Mouse (Mus musculus) thymus, adult 2 months (tissue): ENCODE results near the gene Raet1d. TPM values are rescaled to one million over a fixed set of nuclear protein-coding genes. Genes with fewer than 3 reads are reported as not detected.
"Not testable (repeated sequence)": the region's sequence is repeated elsewhere in the genome, so short reads cannot be mapped to it uniquely, and the experiment has no call there.

ENCODE experiments used
- DNase-seq: peaks from one replicate; pipeline ENCODE4 v3.0.0; 2021
- H3K27ac ChIP-seq: fragments of 200-500 bp; 2 replicates; pipeline ENCODE4 v1.5.1; 2012; ENCODE audit warnings: low read length, control low read depth; ENCODE audit not compliant: control insufficient read depth, insufficient read depth
- H3K27me3 ChIP-seq: fragments of 200-500 bp; 2 replicates; pipeline ENCODE4 v1.6.1; 2012; ENCODE audit warnings: mild to moderate bottlenecking, low read length, moderate library complexity, mixed read lengths; ENCODE audit not compliant: control insufficient read depth, insufficient read depth
- H3K36me3 ChIP-seq: fragments of 200-500 bp; 2 replicates; pipeline ENCODE4 v1.6.1; 2012; ENCODE audit warnings: mild to moderate bottlenecking, low read length, moderate library complexity; ENCODE audit not compliant: control insufficient read depth, insufficient read depth
- H3K4me1 ChIP-seq: fragments of 200-500 bp; replicated peaks from 2 replicates; pipeline ENCODE4 v1.6.1; 2012; ENCODE audit warnings: low read length; ENCODE audit not compliant: control insufficient read depth, insufficient read depth
- H3K4me3 ChIP-seq: fragments of 200-500 bp; 2 replicates; pipeline ENCODE4 v1.5.1; 2012; ENCODE audit warnings: mild to moderate bottlenecking, low read length, control low read depth, moderate library complexity; ENCODE audit not compliant: control insufficient read depth, insufficient read depth
- CTCF ChIP-seq: fragments of 200-500 bp; IDR thresholded peaks from 2 replicates; pipeline ENCODE4 v1.5.1; 2012; ENCODE audit warnings: mild to moderate bottlenecking, control low read depth, low read length, moderate library complexity, borderline replicate concordance; ENCODE audit not compliant: control insufficient read depth, poor library complexity, insufficient read depth; ENCODE audit errors: extremely low read depth
- POLR2A ChIP-seq: fragments of 200-500 bp; IDR thresholded peaks from 2 replicates; pipeline ENCODE4 v1.6.1; 2012; ENCODE audit warnings: mild to moderate bottlenecking, low read length, control low read depth, moderate library complexity; ENCODE audit not compliant: control insufficient read depth, poor library complexity, insufficient read depth; ENCODE audit errors: extremely low read depth
- WGBS: fragments of 180-500 bp; shearing (Covaris S2); methylation state at CpG from one replicate; pipeline ENCODE4 v1.1.7; 2018; 5-methylcytosine and 5-hydroxymethylcytosine counted together
- polyA plus RNA-seq: library from polyadenylated mRNA; depleted of rRNA; stranded (reverse); fragments of >200 nt; gene quantifications from 2 replicates; pipeline ENCODE4 v1.2.3, GENCODE M21; 2012; rRNA removed

Gene Raet1d
- 0.09 TPM in 1 of 2 replicates, not detected in the other for polyA plus RNA-seq

GRCm38 (mm10) chr10:22360252-22360651 lies at the start of gene Raet1d:
Raet1d (plus strand) TSS chr10:22360552.
- not testable (repeated sequence) for H3K4me3 ChIP-seq, H3K36me3 ChIP-seq, DNase-seq, H3K27ac ChIP-seq, H3K27me3 ChIP-seq, H3K4me1 ChIP-seq
- WGBS, result 64% methylated on average over 3 of the region's 3 CpGs

- Histone ChIP-seq H3K4me1 (no peaks in the 10 kb centered on the region), H3K27ac (no peak overlapping the region), H3K27me3 (no peaks in the 10 kb centered on the region), H3K36me3 (no peaks in the 10 kb centered on the region), H3K4me3 (no peak overlapping the region)
- WGBS, result 96% methylated on average over 2 of the region's 2 CpGs
- TF ChIP-seq POLR2A (no peak), CTCF (no peak)
- DNase-seq, result no peak
These were observed 37.5 kb upstream of the Raet1d start for GRCm38 (mm10) chr10:22322858-22323257.

- not testable (repeated sequence) for H3K4me3 ChIP-seq, DNase-seq, H3K36me3 ChIP-seq, H3K27ac ChIP-seq, H3K4me1 ChIP-seq, H3K27me3 ChIP-seq
- WGBS, result 66% methylated on average over 4 of the region's 4 CpGs
These were observed 14.6 kb upstream of the Raet1d start for GRCm38 (mm10) chr10:22345721-22346120.

- H3K4me3 ChIP-seq, DNase-seq, H3K27ac ChIP-seq, H3K4me1 ChIP-seq, H3K36me3 ChIP-seq, H3K27me3 ChIP-seq: not testable (repeated sequence)
- WGBS, result 80% methylated on average over 6 of the region's 6 CpGs
These were observed 6.7 kb upstream of the Raet1d start for GRCm38 (mm10) chr10:22353548-22354195.

GRCm38 (mm10) chr10:22354196-22354574 lies 6.2 kb upstream of the Raet1d start:
- not testable (repeated sequence) for DNase-seq, H3K4me1 ChIP-seq, H3K36me3 ChIP-seq, H3K27ac ChIP-seq, H3K27me3 ChIP-seq, H3K4me3 ChIP-seq
- 58% methylated on average over 2 of the region's 2 CpGs for WGBS

GRCm38 (mm10) chr10:22357373-22357772 lies 3.0 kb upstream of the Raet1d start:
- not testable (repeated sequence) for H3K4me1 ChIP-seq, H3K27ac ChIP-seq, DNase-seq, H3K27me3 ChIP-seq, H3K36me3 ChIP-seq, H3K4me3 ChIP-seq
- 93% methylated on average over 1 of the region's 1 CpGs for WGBS

GRCm38 (mm10) chr10:22360957-22361356 lies 605 bp downstream of the Raet1d start:
- not testable (repeated sequence) for DNase-seq

GRCm38 (mm10) chr10:22361415-22362352 lies 1.3 kb downstream of the Raet1d start:
- not testable (repeated sequence) for H3K4me3 ChIP-seq
- 3% methylated on average over 9 of the region's 15 CpGs for WGBS

More at GRCm38 (mm10) chr10:22360957-22361356, 605 bp downstream of the Raet1d start:
- H3K4me3 ChIP-seq, H3K27me3 ChIP-seq, H3K4me1 ChIP-seq, H3K27ac ChIP-seq, H3K36me3 ChIP-seq: not testable (repeated sequence)
- WGBS, result 47% methylated on average over 2 of the region's 2 CpGs

GRCm38 (mm10) chr10:22362466-22362865 lies 2.1 kb downstream of the Raet1d start:
- not testable (repeated sequence) for H3K27ac ChIP-seq, H3K4me1 ChIP-seq, H3K36me3 ChIP-seq, H3K27me3 ChIP-seq, H3K4me3 ChIP-seq, DNase-seq
- WGBS, result 41% methylated on average over 2 of the region's 2 CpGs

More at GRCm38 (mm10) chr10:22361415-22362352, 1.3 kb downstream of the Raet1d start:
- not testable (repeated sequence) for DNase-seq, H3K4me1 ChIP-seq, H3K27me3 ChIP-seq, H3K27ac ChIP-seq, H3K36me3 ChIP-seq

GRCm38 (mm10) chr10:22364915-22365314 lies 4.6 kb downstream of the Raet1d start:
- H3K36me3 ChIP-seq, H3K27me3 ChIP-seq, H3K4me3 ChIP-seq, H3K4me1 ChIP-seq, H3K27ac ChIP-seq, DNase-seq: not testable (repeated sequence)
- WGBS, result 93% methylated on average over 2 of the region's 2 CpGs
